Mouse (Mus musculus) midbrain, embryonic 14.5 days (tissue): ENCODE results near the gene Tas1r3. TPM values are rescaled to one million over a fixed set of nuclear protein-coding genes. Genes with fewer than 3 reads are reported as not detected.

Experiments
- ATAC-seq: fragments of 200-750 bp; cut with Nextera tagmentation; 2 replicates; pipeline ENCODE4 v1.8.0; 2017; ENCODE audit warnings: moderate number of reproducible peaks, moderate library complexity; ENCODE audit not compliant: low FRiP score, low TSS enrichment
- DNase-seq: peaks from one replicate; pipeline ENCODE4 v3.0.0-alpha.2; 2015
- H3K27ac ChIP-seq: fragments of 300-500 bp; sonication (generic); replicated peaks from 2 replicates; pipeline ENCODE4 v1.5.1; 2014; ENCODE audit warnings: mild to moderate bottlenecking, low read depth, low read length, moderate library complexity
- H3K27me3 ChIP-seq: fragments of 300-500 bp; sonication (generic); 2 replicates; pipeline ENCODE4 v1.6.1; 2014; ENCODE audit warnings: low read length, control low read depth, mixed read lengths; ENCODE audit not compliant: control insufficient read depth, insufficient read depth
- H3K36me3 ChIP-seq: fragments of 300-500 bp; sonication (generic); 2 replicates; pipeline ENCODE4 v1.6.1; 2014; ENCODE audit warnings: low read length, control low read depth; ENCODE audit not compliant: control insufficient read depth, insufficient read depth
- H3K4me1 ChIP-seq: fragments of 300-500 bp; sonication (generic); 2 replicates; pipeline ENCODE4 v1.6.1; 2014; ENCODE audit warnings: mild to moderate bottlenecking, antibody characterized with exemption, low read length, control low read depth; ENCODE audit not compliant: control insufficient read depth, insufficient read depth
- H3K4me2 ChIP-seq: fragments of 300-500 bp; sonication (generic); 2 replicates; pipeline ENCODE4 v1.6.1; 2014; ENCODE audit warnings: mild to moderate bottlenecking, low read length, moderate library complexity
- H3K4me3 ChIP-seq: fragments of 300-500 bp; sonication (generic); replicated peaks from 2 replicates; pipeline ENCODE4 v1.5.1; 2014; ENCODE audit warnings: low read depth, low read length
- H3K9ac ChIP-seq: fragments of 300-500 bp; sonication (generic); replicated peaks from 2 replicates; pipeline ENCODE4 v1.6.1; 2014; ENCODE audit warnings: mild to moderate bottlenecking, low read length, moderate library complexity
- H3K9me3 ChIP-seq: fragments of 300-500 bp; sonication (generic); 2 replicates; pipeline ENCODE4 v1.6.1; 2016; ENCODE audit warnings: low read length, control low read depth, mixed read lengths; ENCODE audit not compliant: control insufficient read depth
- WGBS: fragments of 180-500 bp; shearing (Covaris S2); extraction: QIAGEN DNeasy Blood & Tissue Kit; methylation state at CpG from one replicate; pipeline ENCODE4 v1.1.7; 2014; 5-methylcytosine and 5-hydroxymethylcytosine counted together
- polyA plus RNA-seq: library from polyadenylated mRNA; unstranded; fragments of >200 nt; fragmentation: Nextera tagmentation; extraction: Ambion mirVana; gene quantifications from 2 replicates; pipeline ENCODE4 v1.2.1, GENCODE M21; 2014

Tas1r3 gene
- polyA plus RNA-seq, 1 experiment from 2014 or later: 0.57 TPM

DNA sequence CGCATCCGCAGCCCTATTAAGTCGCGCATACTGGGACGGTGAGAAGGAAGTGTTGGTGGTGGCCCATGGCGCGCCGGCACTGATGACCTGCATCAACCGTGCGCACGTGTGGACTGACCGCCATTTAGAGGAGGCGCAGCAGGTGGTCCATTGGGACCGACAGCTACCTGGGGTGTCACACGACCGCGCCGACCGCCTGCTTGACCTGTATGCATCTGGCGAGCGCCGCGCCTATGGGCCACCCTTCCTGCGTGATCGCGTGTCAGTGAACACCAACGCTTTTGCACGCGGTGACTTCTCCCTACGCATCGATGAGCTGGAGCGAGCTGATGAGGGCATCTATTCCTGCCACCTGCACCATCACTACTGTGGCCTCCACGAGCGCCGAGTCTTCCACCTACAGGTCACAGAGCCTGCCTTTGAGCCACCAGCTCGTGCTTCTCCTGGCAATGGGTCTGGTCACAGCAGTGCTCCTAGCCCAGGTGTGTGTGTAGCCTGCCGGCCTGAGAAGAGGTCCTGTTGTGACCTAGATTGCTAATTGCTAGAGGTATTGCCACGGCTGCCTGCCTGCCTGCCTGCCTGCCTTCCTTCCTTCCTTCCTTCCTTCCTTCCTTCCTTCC lies 21.4 kb downstream of the Tas1r3 start:
- 0 out of 2 replicates have a peak overlapping the region, but pooled peaks have one; percentile 6 for H3K9ac ChIP-seq

DNA sequence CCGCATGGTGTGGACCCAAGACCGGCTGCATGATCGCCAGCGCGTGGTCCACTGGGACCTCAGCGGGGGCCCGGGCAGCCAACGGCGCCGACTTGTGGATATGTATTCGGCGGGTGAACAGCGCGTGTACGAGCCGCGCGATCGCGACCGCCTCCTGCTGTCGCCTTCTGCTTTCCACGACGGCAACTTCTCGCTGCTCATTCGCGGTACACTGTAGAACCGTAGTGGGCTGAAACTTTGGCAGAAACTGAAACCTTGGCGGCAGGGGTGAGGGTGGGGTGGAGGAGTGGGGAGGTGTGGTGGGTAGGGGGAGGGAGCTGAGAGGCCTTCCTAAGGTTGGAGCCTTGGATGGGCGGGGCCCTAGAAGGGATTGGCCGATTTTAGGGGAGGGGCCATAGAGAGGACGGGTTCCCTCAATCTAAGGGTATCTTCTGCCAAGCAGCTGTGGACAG lies 22.1 kb downstream of the Tas1r3 start:
- peak; percentile 32; the same call in 1 of the 2 replicates for ATAC-seq
- peak overlapping the region; percentile 49 for H3K4me2 ChIP-seq
- H3K9me3 ChIP-seq: no peaks in the 10 kb centered on the region
- H3K9ac ChIP-seq: 0 out of 2 replicates have a peak overlapping the region, but pooled peaks have one; percentile 26
- no peak overlapping the region for H3K27ac ChIP-seq
- DNase-seq: peak; percentile 45
- peak overlapping the region; percentile 24 for H3K4me3 ChIP-seq
- peaks cover 10% of the 10 kb centered on the region; the same call in 1 of the 2 replicates for H3K4me1 ChIP-seq
- no peaks in the 10 kb centered on the region for H3K36me3 ChIP-seq
- WGBS: under 1% methylated on average over 32 of the region's 32 CpGs
- H3K27me3 ChIP-seq: no peaks in the 10 kb centered on the region; the same call in none of the 2 replicates

More for the DNA sequence above, 21.4 kb downstream of the Tas1r3 start:
- H3K27me3 ChIP-seq: no peaks in the 10 kb centered on the region; the same call in none of the 2 replicates
- H3K36me3 ChIP-seq: no peaks in the 10 kb centered on the region
- H3K4me2 ChIP-seq: peak overlapping the region; percentile 49
- peaks cover 15% of the 10 kb centered on the region for H3K4me1 ChIP-seq
- no peak overlapping the region for H3K4me3 ChIP-seq
- H3K27ac ChIP-seq: no peak overlapping the region
- DNase-seq: no peak
- 0 out of 2 replicates have a peak, but pooled peaks have one; percentile 4 for ATAC-seq
- 38% methylated on average over 38 of the region's 38 CpGs for WGBS
- no peaks in the 10 kb centered on the region for H3K9me3 ChIP-seq

- no peak overlapping the region for H3K27ac ChIP-seq
- no peaks in the 10 kb centered on the region for H3K36me3 ChIP-seq
- peak overlapping the region; percentile 26; the same call in 1 of the 2 replicates for H3K9ac ChIP-seq
- no peaks in the 10 kb centered on the region; the same call in none of the 2 replicates for H3K27me3 ChIP-seq
- peak overlapping the region; percentile 24 for H3K4me3 ChIP-seq
- H3K4me1 ChIP-seq: peaks cover 10% of the 10 kb centered on the region; the same call in 1 of the 2 replicates
- DNase-seq: no peak
- H3K9me3 ChIP-seq: no peaks in the 10 kb centered on the region
- 8% methylated on average over 8 of the region's 8 CpGs for WGBS
- no peak for ATAC-seq
- H3K4me2 ChIP-seq: peak overlapping the region; percentile 49
Measured at GRCm38 (mm10) chr4:155840076-155841002, 22.8 kb downstream of the Tas1r3 start.

GRCm38 (mm10) chr4:155839483-155839910 lies 23.7 kb downstream of the Tas1r3 start, which contains the start of gene Mxra8:
TSS of gene Mxra8 (plus strand) at chr4:155839680.
- 2% methylated on average over 16 of the region's 16 CpGs for WGBS
- H3K4me2 ChIP-seq: peak within 1 kb of the TSS; percentile 49
- peak within 1 kb of the TSS; percentile 26; the same call in 1 of the 2 replicates for H3K9ac ChIP-seq
- H3K9me3 ChIP-seq: no peaks in the 10 kb centered on the region
- peak within 1 kb of the TSS; percentile 24 for H3K4me3 ChIP-seq
- ATAC-seq: 0 out of 2 replicates have a peak, but pooled peaks have one; percentile 56
- DNase-seq: peak; percentile 36
- no peak within 1 kb of the TSS for H3K27ac ChIP-seq
- H3K36me3 ChIP-seq: no peaks in the 10 kb centered on the region
- H3K27me3 ChIP-seq: no peaks in the 10 kb centered on the region; the same call in none of the 2 replicates
- H3K4me1 ChIP-seq: peaks cover 10% of the 10 kb centered on the region; the same call in 1 of the 2 replicates

DNA sequence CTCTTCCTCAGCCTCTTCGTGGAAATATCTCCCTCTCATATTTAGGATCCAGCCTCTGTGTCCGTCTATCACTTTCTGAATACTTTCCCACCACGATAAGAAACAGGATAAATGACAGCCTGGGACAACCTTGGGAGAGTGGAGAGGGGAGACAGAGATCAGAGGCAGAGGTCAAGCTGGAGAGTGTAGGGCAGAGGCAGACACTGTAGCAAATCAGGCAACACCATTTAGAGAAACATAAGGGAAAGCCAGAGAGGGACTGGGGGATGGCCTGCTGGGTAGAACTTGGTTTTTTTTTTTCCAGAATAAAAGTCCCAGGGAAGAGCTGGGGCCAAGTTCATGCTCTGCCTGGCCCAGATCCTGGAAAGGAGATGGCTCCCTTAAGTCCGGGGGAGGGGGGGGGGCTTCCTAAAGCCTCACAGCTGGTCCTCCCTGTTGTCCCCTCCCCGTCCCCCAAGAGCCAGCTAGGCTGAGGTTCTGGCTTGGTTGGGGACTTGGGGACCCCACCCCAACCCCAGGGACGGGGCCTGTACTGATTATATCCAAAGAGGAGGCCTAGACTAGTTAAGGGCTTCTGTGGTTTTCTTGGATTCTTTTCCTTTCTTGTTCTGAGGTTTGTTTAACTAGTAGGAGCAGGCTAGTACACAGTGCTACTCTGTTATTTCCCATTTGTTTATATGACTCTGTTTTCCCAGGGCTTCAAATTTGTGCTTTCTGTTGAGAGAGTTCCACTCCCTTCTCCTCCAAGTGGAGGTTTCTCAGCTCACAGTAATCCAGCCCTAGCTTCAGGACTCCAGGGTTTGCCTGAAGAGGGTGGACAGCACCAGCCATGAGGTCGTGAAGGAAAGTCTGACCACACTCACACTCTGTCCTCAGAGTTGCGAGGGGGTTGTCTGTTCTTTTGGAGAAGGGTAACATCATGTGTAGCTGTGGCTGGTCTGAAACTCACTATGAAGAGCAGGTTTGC lies 24.7 kb downstream of the Tas1r3 start:
- Histone ChIP-seq H3K9me3 (no peaks in the 10 kb centered on the region), H3K4me2 (no peak overlapping the region), H3K27me3 (no peaks in the 10 kb centered on the region; the same call in none of the 2 replicates), H3K9ac (no peak overlapping the region), H3K27ac (no peak overlapping the region), H3K36me3 (no peaks in the 10 kb centered on the region), H3K4me1 (peaks cover 10% of the 10 kb centered on the region; the same call in 1 of the 2 replicates), H3K4me3 (no peak overlapping the region)
- no peak for DNase-seq
- WGBS: 60% methylated on average over 8 of the region's 8 CpGs
- ATAC-seq: no peak

DNA sequence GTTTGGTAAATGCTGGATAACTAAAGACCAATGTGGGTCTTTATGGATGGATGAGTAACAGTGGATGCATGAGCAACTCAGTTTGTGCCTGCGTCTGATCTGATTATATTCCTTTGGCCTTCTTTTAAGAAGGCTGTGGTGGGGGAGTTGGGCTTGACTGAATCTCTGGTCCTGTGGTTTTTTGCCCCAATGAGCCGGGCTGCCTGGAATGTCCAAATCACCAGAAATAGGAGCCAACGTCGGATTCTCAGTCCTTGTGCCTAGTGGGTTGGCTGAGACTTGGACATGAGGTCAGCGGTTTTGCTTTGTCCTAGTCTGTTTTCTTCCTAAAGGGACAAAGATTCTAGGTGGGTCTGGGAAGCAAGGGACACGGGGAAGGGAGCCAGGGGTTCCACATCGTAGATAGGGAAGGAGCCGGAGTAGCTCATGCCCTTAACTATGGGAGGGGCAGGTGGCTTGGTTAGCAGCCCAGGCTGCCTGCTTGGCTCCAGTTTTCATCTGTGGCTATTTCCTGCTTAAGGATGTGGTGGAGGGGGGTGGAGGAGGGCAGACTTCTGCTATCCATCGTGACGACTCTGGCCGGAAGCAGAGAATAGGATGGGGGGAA lies 25.7 kb downstream of the Tas1r3 start:
- ATAC-seq (no peak), DNase-seq (no peak)
- H3K4me2 ChIP-seq: no peak overlapping the region
- no peak overlapping the region for H3K4me3 ChIP-seq
- H3K36me3 ChIP-seq: peaks cover 6% of the 10 kb centered on the region
- no peaks in the 10 kb centered on the region for H3K9me3 ChIP-seq
- no peaks in the 10 kb centered on the region; the same call in none of the 2 replicates for H3K27me3 ChIP-seq
- no peak overlapping the region for H3K27ac ChIP-seq
- H3K9ac ChIP-seq: no peak overlapping the region
- peaks cover 14% of the 10 kb centered on the region for H3K4me1 ChIP-seq
- WGBS: 85% methylated on average over 11 of the region's 11 CpGs

DNA sequence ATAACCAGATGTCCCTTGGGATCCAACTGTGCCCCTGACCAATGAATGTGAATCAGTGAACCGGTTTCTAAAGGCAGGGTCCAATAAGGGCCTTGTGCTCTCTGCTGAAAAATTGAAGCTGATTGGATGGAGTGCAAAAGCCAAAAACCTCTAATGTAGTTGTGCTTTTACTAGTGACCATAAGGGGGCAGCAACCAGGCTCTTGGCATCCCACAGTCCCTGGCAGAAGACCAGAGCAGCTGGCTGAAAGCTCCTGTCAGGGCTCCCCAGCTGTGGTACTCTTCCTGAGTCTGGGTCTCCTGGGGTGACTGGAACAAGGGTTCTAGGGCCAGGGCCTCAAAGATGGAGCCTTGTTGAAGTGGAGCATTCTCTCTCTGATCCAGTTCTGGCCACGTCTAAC lies 29.3 kb downstream of the Tas1r3 start:
- Histone ChIP-seq H3K4me3 (no peak overlapping the region), H3K27me3 (no peaks in the 10 kb centered on the region), H3K4me2 (no peak overlapping the region), H3K9ac (0 out of 2 replicates have a peak overlapping the region, but pooled peaks have one; percentile 12), H3K36me3 (peaks cover 6% of the 10 kb centered on the region), H3K27ac (peak overlapping the region; percentile 49; the same call in 1 of the 2 replicates), H3K4me1 (peaks cover 9% of the 10 kb centered on the region), H3K9me3 (no peaks in the 10 kb centered on the region)
- DNase-seq (peak; percentile 86), ATAC-seq (no peak)
- 42% methylated on average over 2 of the region's 2 CpGs for WGBS
